Mouse (Mus musculus) left cerebral cortex, postnatal 4 days (tissue): Measurements from ENCODE around the gene Olfr390. TPM values are rescaled to one million over a fixed set of nuclear protein-coding genes. Genes with fewer than 3 reads are reported as not detected.

Experiments
- DNase-seq: peaks from one replicate; pipeline ENCODE4 v3.0.0-alpha.2; 2022
- intact Hi-C: fragments of 180-260 bp; cut with DNase I; formaldehyde crosslinking; loops from one replicate; pipeline ENCODE4 v1.15.1; 2025
- total RNA-seq, 2 experiments: library from RNA; stranded (reverse); gene quantifications; 2 replicates each; pipeline ENCODE4 v1.2.3; 2021

Gene Olfr390
- not detected for total RNA-seq

DNA sequence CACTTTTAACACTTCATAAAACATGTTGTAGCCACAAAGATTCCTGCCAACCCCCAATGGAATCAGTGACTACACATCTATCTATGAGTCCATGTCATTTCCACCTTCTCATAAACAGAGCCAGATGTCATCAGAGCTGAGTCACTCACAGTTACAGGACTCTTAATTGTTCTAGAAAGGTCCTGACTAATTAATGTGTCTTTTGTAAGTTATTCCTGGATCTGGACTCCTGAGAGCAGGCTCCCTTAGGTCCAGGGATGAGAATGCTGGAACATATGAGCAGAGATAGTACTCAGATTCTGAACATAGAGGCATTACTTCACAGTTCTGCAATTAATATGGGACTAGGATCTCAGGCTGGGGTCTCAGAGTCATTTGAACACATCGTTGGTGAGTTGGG lies at the start of gene Olfr390:
Gene Olfr390 (plus strand): TSS at position 301 of the 400 bp plus-strand sequence.
- DNase-seq, result no peak
- intact Hi-C loops, result no loop called here

DNA sequence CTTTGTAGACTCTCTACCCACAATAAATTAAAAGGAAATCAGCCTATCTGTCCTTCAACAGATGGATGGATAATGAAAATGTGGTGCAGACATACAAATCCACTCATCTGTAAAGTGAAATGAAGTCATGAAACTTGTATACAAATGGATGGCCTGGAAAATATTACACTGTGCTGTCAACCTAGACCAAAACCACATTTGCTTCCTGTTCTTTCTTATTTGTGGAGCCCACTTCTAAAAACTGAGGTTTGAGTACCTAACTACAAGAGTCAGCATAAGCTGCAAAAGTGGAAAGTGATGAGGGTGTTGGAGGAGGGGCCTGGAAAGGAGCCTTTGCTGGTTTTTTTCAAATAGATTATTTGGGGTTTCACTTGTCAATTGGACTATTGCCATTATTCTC lies 23.6 kb upstream of the Olfr390 start:
- intact Hi-C loops, result no loop called here
- DNase-seq, result no peak

DNA sequence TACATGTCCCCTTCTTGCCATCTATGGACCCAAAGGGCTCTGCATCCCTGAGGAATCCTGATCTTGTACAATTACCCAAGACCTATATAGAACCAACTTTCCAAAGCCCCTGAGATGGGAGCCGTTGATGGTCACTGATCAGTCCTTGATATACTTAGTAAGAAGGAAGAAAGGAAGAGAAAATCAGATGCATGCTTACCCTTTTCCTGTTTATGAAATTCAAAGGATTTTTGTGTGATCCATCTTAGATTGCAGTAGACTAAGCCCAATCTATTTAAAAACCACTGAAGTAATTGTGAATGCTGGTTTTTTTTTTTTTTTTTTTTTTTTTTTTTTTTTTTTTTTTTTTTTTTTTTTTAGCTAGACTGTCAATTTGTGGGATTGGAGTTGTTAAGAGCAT lies 2.2 kb upstream of the Olfr390 start, which contains the start of gene Olfr389:
Gene Olfr389 (minus strand): TSS at position 101 of the 400 bp plus-strand sequence.
- no peak for DNase-seq
- intact Hi-C loops, result no loop called here

DNA sequence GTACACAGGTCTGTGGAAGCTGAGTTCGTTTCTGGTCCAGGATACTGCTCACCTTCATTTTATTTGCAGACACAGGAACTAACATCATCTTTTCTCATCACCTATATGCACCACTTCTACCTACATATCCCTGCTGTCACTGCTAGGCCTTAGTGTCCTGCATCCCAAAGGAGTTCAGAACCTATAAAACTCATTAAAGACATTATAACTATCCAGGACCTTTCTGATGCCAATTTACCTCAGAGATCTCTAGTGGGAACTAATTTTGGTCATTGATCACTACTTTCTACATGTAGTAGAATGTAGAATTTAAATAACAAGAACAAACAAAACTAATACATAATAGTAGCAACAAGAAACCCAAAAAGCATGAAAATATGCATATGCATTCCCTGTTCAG lies 20.2 kb downstream of the Olfr390 start, which contains the start of gene Olfr391-ps:
Gene Olfr391-ps (minus strand): TSS at position 101 of the 400 bp plus-strand sequence.
- intact Hi-C loops, result no loop called here
- DNase-seq, result no peak

DNA sequence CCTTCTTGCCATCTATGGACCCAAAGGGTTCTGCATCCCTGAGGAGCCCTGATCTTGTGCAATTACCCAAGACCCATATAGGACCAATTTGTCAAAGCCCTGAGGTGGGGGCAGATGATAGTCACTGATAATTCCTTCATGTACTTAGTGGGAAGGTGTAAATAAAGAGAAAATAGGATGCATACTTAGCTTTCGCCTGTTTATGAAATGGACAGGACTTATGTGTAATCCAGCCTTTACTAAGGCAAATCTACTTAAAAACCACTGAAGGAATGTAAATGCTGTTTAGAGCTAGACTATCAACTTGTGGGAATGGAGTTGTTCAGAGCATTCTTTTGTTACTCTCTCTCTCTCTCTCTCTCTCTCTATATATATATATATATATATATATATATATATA lies 34.2 kb downstream of the Olfr390 start, which contains the start of gene Olfr392:
Gene Olfr392 (minus strand): TSS at position 101 of the 400 bp plus-strand sequence.
- DNase-seq, result no peak
- intact Hi-C loops, result no loop called here

Other genes with a start within 250 kb of the Olfr390 start
- not detected for gene Olfr385, start 190.0 kb upstream of the Olfr390 start, total RNA-seq
- gene Olfr384, start 184.4 kb upstream of the Olfr390 start, total RNA-seq, result not detected
- gene Zfp735, start 94.2 kb upstream of the Olfr390 start, total RNA-seq, result not detected
- not detected for gene Olfr389, start 2.3 kb upstream of the Olfr390 start, total RNA-seq
- not detected for gene Olfr391-ps, start 20.1 kb downstream of the Olfr390 start, total RNA-seq
- gene Olfr392, start 34.1 kb downstream of the Olfr390 start, total RNA-seq, result not detected
- gene Olfr393, start 68.5 kb downstream of the Olfr390 start, total RNA-seq, result not detected
- gene Olfr394, start 107.8 kb downstream of the Olfr390 start, total RNA-seq, result not detected
- gene Olfr395, start 126.3 kb downstream of the Olfr390 start, total RNA-seq, result not detected
- gene Olfr23, start 153.7 kb downstream of the Olfr390 start, total RNA-seq, result not detected
- not detected for gene Olfr397, start 177.9 kb downstream of the Olfr390 start, total RNA-seq
- not detected for gene Olfr398, start 207.4 kb downstream of the Olfr390 start, total RNA-seq